Mouse (Mus musculus) stomach, postnatal 0 days (tissue): ENCODE results near the gene Trub1.

Experiments used
- CTCF ChIP-seq: IDR thresholded peaks from 2 replicates; pipeline ENCODE4 v1.5.1; 2016; ENCODE audit warnings: antibody characterized with exemption, low read depth, mild to moderate bottlenecking, moderate library complexity
- EP300 ChIP-seq: optimal IDR thresholded peaks from 2 replicates; pipeline ENCODE3; 2016; ENCODE audit warnings: antibody characterized with exemption

DNA sequence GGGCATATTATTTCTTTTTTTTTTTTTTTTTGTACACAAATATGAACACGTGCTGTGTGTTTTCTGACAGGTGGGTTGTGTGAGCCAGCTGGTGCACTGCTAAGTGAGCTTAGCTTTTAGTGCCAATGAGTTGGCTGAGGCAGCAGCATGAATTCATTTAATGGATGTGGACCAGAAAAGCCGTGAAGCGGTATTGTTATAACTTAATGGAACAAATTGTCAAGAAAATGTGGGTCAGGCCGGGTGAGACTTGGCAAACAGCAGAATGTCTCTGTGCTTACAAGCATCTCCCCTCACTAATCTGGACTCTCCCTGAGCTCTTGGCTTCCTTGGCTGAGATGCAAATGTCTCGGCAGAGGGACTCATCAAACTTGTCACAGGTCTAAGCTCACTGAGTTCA is 7.7 kb upstream of the Trub1 start:
- no peak for TF ChIP-seq EP300
- no peak for TF ChIP-seq CTCF
